Mouse (Mus musculus) stomach, embryonic 15.5 days (tissue): Measurements from ENCODE around the gene Mrpl51. TPM values are rescaled to one million over a fixed set of nuclear protein-coding genes. Genes with fewer than 3 reads are reported as not detected.

Experiments used
- ATAC-seq: fragments of 200-750 bp; cut with Nextera tagmentation; 2 replicates; pipeline ENCODE4 v1.8.0; 2017; ENCODE audit warnings: low read depth, moderate number of reproducible peaks, moderate TSS enrichment; ENCODE audit not compliant: insufficient read depth, low FRiP score
- H3K27ac ChIP-seq: fragments of 300-500 bp; sonication (generic); 2 replicates; pipeline ENCODE4 v1.5.1; 2015; ENCODE audit warnings: mild to moderate bottlenecking, inconsistent platforms
- H3K27me3 ChIP-seq: fragments of 300-500 bp; sonication (generic); replicated peaks from 2 replicates; pipeline ENCODE4 v1.6.1; 2015; ENCODE audit warnings: inconsistent platforms
- H3K36me3 ChIP-seq: fragments of 300-500 bp; sonication (generic); 2 replicates; pipeline ENCODE4 v1.6.1; 2015; ENCODE audit warnings: inconsistent platforms
- H3K4me1 ChIP-seq: fragments of 300-500 bp; sonication (generic); 2 replicates; pipeline ENCODE4 v1.6.1; 2015; ENCODE audit warnings: inconsistent platforms
- H3K4me2 ChIP-seq: fragments of 300-500 bp; sonication (generic); 2 replicates; pipeline ENCODE4 v1.6.1; 2015; ENCODE audit warnings: mild to moderate bottlenecking, inconsistent platforms
- H3K4me3 ChIP-seq: fragments of 300-500 bp; sonication (generic); replicated peaks from 2 replicates; pipeline ENCODE4 v1.5.1; 2015; ENCODE audit warnings: inconsistent platforms
- H3K9ac ChIP-seq: fragments of 300-500 bp; sonication (generic); 2 replicates; pipeline ENCODE4 v1.6.1; 2015; ENCODE audit warnings: inconsistent platforms
- H3K9me3 ChIP-seq: fragments of 300-500 bp; sonication (generic); 2 replicates; pipeline ENCODE4 v1.6.1; 2016; ENCODE audit warnings: inconsistent platforms
- WGBS: fragments of 180-500 bp; shearing (Covaris S2); methylation state at CpG from one replicate; pipeline ENCODE4 v1.1.7; 2015; 5-methylcytosine and 5-hydroxymethylcytosine counted together
- polyA plus RNA-seq: library from polyadenylated mRNA; unstranded; fragments of >200 nt; fragmentation: Nextera tagmentation; extraction: Ambion mirVana; gene quantifications from 2 replicates; pipeline ENCODE4 v1.2.1, GENCODE M21; 2015

Mrpl51 gene
- polyA plus RNA-seq, 1 experiment from 2014 or later = 231 TPM

- H3K36me3 ChIP-seq = no peaks in the 10 kb centered on the region; the same call in 1 of the 2 replicates
- H3K27me3 ChIP-seq = no peaks in the 10 kb centered on the region
- H3K4me2 ChIP-seq = no peak overlapping the region
- no peak overlapping the region for H3K4me3 ChIP-seq
- no peaks in the 10 kb centered on the region for H3K4me1 ChIP-seq
- no peaks in the 10 kb centered on the region for H3K9me3 ChIP-seq
- no peak overlapping the region for H3K9ac ChIP-seq
- no peak for ATAC-seq
- H3K27ac ChIP-seq = no peak overlapping the region
- WGBS = 79% methylated on average over 5 of the region's 5 CpGs
Measured at GRCm38 (mm10) chr6:125197166-125197565, 5.6 kb downstream of the Mrpl51 start.

GRCm38 (mm10) chr6:125210436-125210835 lies 18.8 kb downstream of the Mrpl51 start:
- Histone ChIP-seq H3K4me1 (no peaks in the 10 kb centered on the region), H3K27me3 (0 out of 2 replicates have a peak, but pooled peaks cover 9% of the 10 kb centered on the region), H3K36me3 (no peaks in the 10 kb centered on the region), H3K9ac (no peak overlapping the region), H3K9me3 (no peaks in the 10 kb centered on the region), H3K4me2 (no peak overlapping the region), H3K4me3 (no peak overlapping the region), H3K27ac (no peak overlapping the region)
- WGBS = 86% methylated on average over 1 of the region's 1 CpGs
- no peak for ATAC-seq

GRCm38 (mm10) chr6:125212621-125213020 lies 21.0 kb downstream of the Mrpl51 start:
- ATAC-seq = no peak
- Histone ChIP-seq H3K27ac (no peak overlapping the region), H3K9me3 (no peaks in the 10 kb centered on the region), H3K4me3 (no peak overlapping the region), H3K27me3 (0 out of 2 replicates have a peak, but pooled peaks cover 9% of the 10 kb centered on the region), H3K9ac (no peak overlapping the region), H3K4me1 (peaks cover 9% of the 10 kb centered on the region; the same call in 1 of the 2 replicates), H3K36me3 (no peaks in the 10 kb centered on the region), H3K4me2 (no peak overlapping the region)
- 29% methylated on average over 2 of the region's 2 CpGs for WGBS

GRCm38 (mm10) chr6:125213129-125213528 lies 21.5 kb downstream of the Mrpl51 start:
- Histone ChIP-seq H3K36me3 (no peaks in the 10 kb centered on the region), H3K27me3 (0 out of 2 replicates have a peak, but pooled peaks cover 9% of the 10 kb centered on the region), H3K4me3 (no peak overlapping the region), H3K9me3 (no peaks in the 10 kb centered on the region), H3K9ac (no peak overlapping the region), H3K4me1 (peaks cover 10% of the 10 kb centered on the region; the same call in 1 of the 2 replicates), H3K27ac (no peak overlapping the region), H3K4me2 (no peak overlapping the region)
- no peak for ATAC-seq
- WGBS = 63% methylated on average over 6 of the region's 6 CpGs

- Histone ChIP-seq H3K36me3 (no peaks in the 10 kb centered on the region), H3K4me2 (no peak overlapping the region), H3K27ac (no peak overlapping the region), H3K4me3 (no peak overlapping the region), H3K4me1 (peaks cover 10% of the 10 kb centered on the region; the same call in 1 of the 2 replicates), H3K9ac (no peak overlapping the region), H3K27me3 (0 out of 2 replicates have a peak, but pooled peaks cover 9% of the 10 kb centered on the region), H3K9me3 (no peaks in the 10 kb centered on the region)
- WGBS = 79% methylated on average over 6 of the region's 6 CpGs
- no peak for ATAC-seq
Measured at GRCm38 (mm10) chr6:125213715-125214114, 22.1 kb downstream of the Mrpl51 start.

- peaks cover 10% of the 10 kb centered on the region; the same call in 1 of the 2 replicates for H3K4me1 ChIP-seq
- under 1% methylated on average over 48 of the region's 48 CpGs for WGBS
- peak within 1 kb of the TSS; percentile 73 for H3K4me3 ChIP-seq
- H3K9me3 ChIP-seq = no peaks in the 10 kb centered on the region
- 0 out of 2 replicates have a peak, but pooled peaks cover 9% of the 10 kb centered on the region for H3K27me3 ChIP-seq
- H3K4me2 ChIP-seq = peak within 1 kb of the TSS; percentile 95
- peak within 1 kb of the TSS; percentile 69 for H3K27ac ChIP-seq
- ATAC-seq = peak; percentile 96
- H3K9ac ChIP-seq = peak within 1 kb of the TSS; percentile 72; the same call in 1 of the 2 replicates
- H3K36me3 ChIP-seq = no peaks in the 10 kb centered on the region
Measured at GRCm38 (mm10) chr6:125215148-125215954, 23.8 kb downstream of the Mrpl51 start, which contains the start of gene Vamp1. TSS of gene Vamp1 (plus strand) at chr6:125215551.

- whole genome bisulfite sequencing = 75% methylated on average over 2 of the region's 2 CpGs
- no peak overlapping the region for H3K27ac ChIP-seq
- no peak overlapping the region for H3K9ac ChIP-seq
- peaks cover 10% of the 10 kb centered on the region; the same call in 1 of the 2 replicates for H3K4me1 ChIP-seq
- no peak overlapping the region for H3K4me3 ChIP-seq
- 0 out of 2 replicates have a peak, but pooled peaks cover 9% of the 10 kb centered on the region for H3K27me3 ChIP-seq
- no peak for ATAC-seq
- H3K4me2 ChIP-seq = no peak overlapping the region
- no peaks in the 10 kb centered on the region for H3K9me3 ChIP-seq
- H3K36me3 ChIP-seq = no peaks in the 10 kb centered on the region
Measured at GRCm38 (mm10) chr6:125216898-125217297, 25.3 kb downstream of the Mrpl51 start.

GRCm38 (mm10) chr6:125217899-125218298 lies 26.3 kb downstream of the Mrpl51 start:
- Histone ChIP-seq H3K4me1 (peaks cover 10% of the 10 kb centered on the region; the same call in 1 of the 2 replicates), H3K4me2 (no peak overlapping the region), H3K4me3 (no peak overlapping the region), H3K27me3 (0 out of 2 replicates have a peak, but pooled peaks cover 9% of the 10 kb centered on the region), H3K9ac (no peak overlapping the region), H3K36me3 (no peaks in the 10 kb centered on the region), H3K9me3 (no peaks in the 10 kb centered on the region), H3K27ac (no peak overlapping the region)
- WGBS = 78% methylated on average over 11 of the region's 11 CpGs
- no peak for ATAC-seq

GRCm38 (mm10) chr6:125218963-125219362 lies 27.4 kb downstream of the Mrpl51 start:
- Histone ChIP-seq H3K4me1 (peaks cover 10% of the 10 kb centered on the region; the same call in 1 of the 2 replicates), H3K27ac (no peak overlapping the region), H3K4me2 (no peak overlapping the region), H3K9me3 (no peaks in the 10 kb centered on the region), H3K36me3 (no peaks in the 10 kb centered on the region; the same call in 1 of the 2 replicates), H3K9ac (no peak overlapping the region), H3K4me3 (no peak overlapping the region), H3K27me3 (no peaks in the 10 kb centered on the region)
- no peak for ATAC-seq
- WGBS = 70% methylated on average over 4 of the region's 4 CpGs

GRCm38 (mm10) chr6:125221115-125221745 lies 29.6 kb downstream of the Mrpl51 start:
- Histone ChIP-seq H3K4me3 (no peak overlapping the region), H3K27me3 (no peaks in the 10 kb centered on the region), H3K9ac (no peak overlapping the region), H3K4me1 (peaks cover 5% of the 10 kb centered on the region; the same call in 1 of the 2 replicates), H3K4me2 (no peak overlapping the region), H3K36me3 (peaks cover 3% of the 10 kb centered on the region; the same call in 1 of the 2 replicates), H3K27ac (no peak overlapping the region), H3K9me3 (no peaks in the 10 kb centered on the region)
- no peak for ATAC-seq
- 90% methylated on average over 20 of the region's 20 CpGs for WGBS

GRCm38 (mm10) chr6:125222146-125222545 lies 30.5 kb downstream of the Mrpl51 start:
- Histone ChIP-seq H3K9me3 (no peaks in the 10 kb centered on the region), H3K4me3 (no peak overlapping the region), H3K27ac (no peak overlapping the region), H3K9ac (no peak overlapping the region), H3K4me1 (peaks cover 2% of the 10 kb centered on the region; the same call in 1 of the 2 replicates), H3K4me2 (no peak overlapping the region), H3K27me3 (no peaks in the 10 kb centered on the region), H3K36me3 (peaks cover 6% of the 10 kb centered on the region; the same call in 1 of the 2 replicates)
- WGBS = 48% methylated on average over 2 of the region's 2 CpGs
- ATAC-seq = no peak
